Mouse (Mus musculus) embryonic stem cell, embryonic (primary cell): ENCODE measurements around the gene Pmp22.

Source experiments
- CTCF ChIA-PET, 4 experiments: fragments of 300-600 bp in 2 of 4; fragments of 350-600 bp in 2 of 4; sonication (Branson Sonifier 250); formaldehyde crosslinking; loops; one replicate each; lab custom pipeline; 2022; ENCODE audit warnings: inconsistent platforms in 2 of 4; lab: Charles Lee
- POLR2A ChIA-PET, 4 experiments: fragments of 300-600 bp in 2 of 4; fragments of 350-600 bp in 2 of 4; sonication (Branson Sonifier 250); formaldehyde crosslinking; loops; one replicate each; lab custom pipeline; 2022; ENCODE audit warnings: antibody characterized with exemption in 4 of 4, inconsistent platforms in 1 of 4; lab: Charles Lee

Pmp22 gene

GRCm38 (mm10) chr11:63171977-63172376 lies 43.2 kb downstream of the Pmp22 start:
- POLR2A ChIA-PET = interaction anchor here in 1 of 4 experiments (1.0 kb wide), 1 partner anchor 97 kb away, joined by 3 read pairs; no protein-coding TSS in a partner anchor
- CTCF ChIA-PET = interaction anchor here in 3 of 4 experiments (0.7 to 1.7 kb wide), 11 partner anchors 9 to 428 kb away, joined by 3 to 5 read pairs (median 3); no protein-coding TSS in a partner anchor

GRCm38 (mm10) chr11:63173604-63174003 lies 44.8 kb downstream of the Pmp22 start:
- CTCF ChIA-PET = interaction anchor here in 3 of 4 experiments (0.8 to 3.0 kb wide), 7 partner anchors 9 to 462 kb away, joined by 3 to 10 read pairs (median 3); no protein-coding TSS in a partner anchor
- POLR2A ChIA-PET = interaction anchor here in 1 of 4 experiments (1.0 kb wide), 1 partner anchor 567 kb away, joined by 3 read pairs; no protein-coding TSS in a partner anchor

GRCm38 (mm10) chr11:63175302-63175701 lies 46.5 kb downstream of the Pmp22 start:
- POLR2A ChIA-PET = interaction anchor here in 1 of 4 experiments (0.6 kb wide), 1 partner anchor 1418 kb away, joined by 3 read pairs; no protein-coding TSS in a partner anchor
- CTCF ChIA-PET = interaction anchor here (0.6 to 3.0 kb wide), 19 partner anchors 10 to 665 kb away, joined by 3 to 10 read pairs (median 4); no protein-coding TSS in a partner anchor

GRCm38 (mm10) chr11:63176416-63176815 lies 47.6 kb downstream of the Pmp22 start:
- CTCF ChIA-PET = interaction anchor here in 2 of 4 experiments (1.1 to 1.5 kb wide), 4 partner anchors 8 to 255 kb away, joined by 3 to 4 read pairs (median 4); no protein-coding TSS in a partner anchor
- POLR2A ChIA-PET = no interaction called here

GRCm38 (mm10) chr11:63180262-63181101 lies 51.7 kb downstream of the Pmp22 start:
- CTCF ChIA-PET = interaction anchor here in 1 of 4 experiments (0.6 kb wide), 1 partner anchor 413 kb away, joined by 3 read pairs; no protein-coding TSS in a partner anchor
- POLR2A ChIA-PET = no interaction called here

GRCm38 (mm10) chr11:63188803-63189202 lies 60.0 kb downstream of the Pmp22 start:
- CTCF ChIA-PET = no interaction called here
- POLR2A ChIA-PET = no interaction called here

- POLR2A ChIA-PET = no interaction called here
These were observed 69.3 kb downstream of the Pmp22 start for GRCm38 (mm10) chr11:63198070-63198469.

GRCm38 (mm10) chr11:63201989-63202535 lies 73.3 kb downstream of the Pmp22 start:
- ChIA-PET CTCF (interaction anchor here (0.5 to 1.5 kb wide), 5 partner anchors 10 to 15 kb away, joined by 3 to 13 read pairs (median 4); no protein-coding TSS in a partner anchor), POLR2A (interaction anchor here in 2 of 4 experiments (1.2 to 1.3 kb wide), 2 partner anchors 10 to 323 kb away, joined by 4 to 8 read pairs; partner anchors contain the start of gene Tvp23b (in 1 of the 2))

More at GRCm38 (mm10) chr11:63198070-63198469, 69.3 kb downstream of the Pmp22 start:
- CTCF ChIA-PET = no interaction called here
